Mouse (Mus musculus) mesoderm, embryonic 11.5 days (tissue): ENCODE results near the gene Amz1.

Source experiments
- DNase-seq: peaks from one replicate; pipeline ENCODE4 v3.0.0-alpha.2; 2012; ENCODE audit warnings: low read depth, low spot score

Gene Amz1

GRCm38 (mm10) chr5:140723822-140724221 lies at the start of gene Amz1:
Gene Amz1, plus strand, starts transcription at chr5:140724127.
- DNase-seq: no peak

DNA sequence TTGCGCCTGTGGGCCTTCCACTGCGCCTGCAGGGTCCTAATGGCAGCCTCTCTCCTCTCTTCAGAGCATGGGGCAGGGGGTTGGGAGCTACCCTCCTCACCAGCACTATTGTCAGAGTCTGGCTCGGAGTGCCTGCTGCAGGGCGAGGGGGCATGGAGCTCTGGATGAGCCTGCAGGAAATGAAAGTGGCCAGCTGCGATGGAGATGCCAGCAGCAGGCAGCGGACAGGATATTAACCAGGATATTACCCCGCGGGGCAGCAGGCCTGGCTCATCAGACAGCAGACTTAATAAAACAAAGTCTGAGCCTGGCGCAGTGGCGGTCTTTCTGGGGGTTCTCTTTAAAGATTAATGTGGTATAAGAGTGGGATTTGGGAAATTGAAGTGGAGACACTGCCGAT lies 48.8 kb upstream of the Amz1 start:
- DNase-seq: no peak

DNA sequence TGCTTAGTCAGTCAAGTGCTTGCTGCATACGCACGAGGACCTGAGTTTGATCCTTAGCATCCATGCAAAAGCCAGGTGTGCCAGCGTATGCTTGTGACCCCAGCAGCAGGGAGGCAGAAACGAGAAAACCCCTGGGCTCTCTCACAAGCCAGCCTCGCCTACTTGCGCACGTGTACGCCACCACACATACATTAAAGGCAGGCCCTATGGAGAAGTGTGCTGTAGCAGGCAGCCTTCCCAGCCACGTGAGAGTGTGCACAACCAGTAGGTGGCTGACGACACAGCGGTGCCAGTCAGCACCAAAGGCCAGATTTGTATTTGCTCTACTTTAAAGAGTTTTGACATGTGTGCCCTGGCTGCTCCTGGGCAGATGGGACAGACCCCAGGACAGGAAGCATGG lies 48.3 kb upstream of the Amz1 start:
- DNase-seq: no peak

GRCm38 (mm10) chr5:140677137-140677536 lies 46.8 kb upstream of the Amz1 start:
- DNase-seq: no peak

- no peak for DNase-seq
Observed at GRCm38 (mm10) chr5:140680051-140680450, 43.9 kb upstream of the Amz1 start.

GRCm38 (mm10) chr5:140680950-140681349 lies 43.0 kb upstream of the Amz1 start:
- no peak for DNase-seq

DNA sequence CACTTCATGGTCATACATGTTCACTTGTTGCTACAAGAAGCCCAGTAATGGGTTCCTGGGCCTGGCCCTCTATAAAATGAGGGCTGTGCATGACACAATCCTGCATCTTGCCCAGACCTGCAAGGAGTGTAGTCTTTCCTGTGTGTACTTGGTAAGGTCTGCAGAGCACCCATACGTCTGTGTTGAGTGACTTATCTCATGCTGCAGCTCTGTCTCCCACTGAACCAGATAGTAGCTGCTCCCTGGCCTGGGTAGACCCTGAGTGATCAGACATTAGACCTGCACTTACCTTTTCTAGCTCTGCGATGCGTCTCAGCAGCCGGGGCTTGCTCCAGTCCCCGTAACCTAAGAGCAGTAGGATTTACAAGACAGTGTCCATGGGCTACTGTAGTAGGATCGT lies 41.8 kb upstream of the Amz1 start:
- no peak for DNase-seq

DNA sequence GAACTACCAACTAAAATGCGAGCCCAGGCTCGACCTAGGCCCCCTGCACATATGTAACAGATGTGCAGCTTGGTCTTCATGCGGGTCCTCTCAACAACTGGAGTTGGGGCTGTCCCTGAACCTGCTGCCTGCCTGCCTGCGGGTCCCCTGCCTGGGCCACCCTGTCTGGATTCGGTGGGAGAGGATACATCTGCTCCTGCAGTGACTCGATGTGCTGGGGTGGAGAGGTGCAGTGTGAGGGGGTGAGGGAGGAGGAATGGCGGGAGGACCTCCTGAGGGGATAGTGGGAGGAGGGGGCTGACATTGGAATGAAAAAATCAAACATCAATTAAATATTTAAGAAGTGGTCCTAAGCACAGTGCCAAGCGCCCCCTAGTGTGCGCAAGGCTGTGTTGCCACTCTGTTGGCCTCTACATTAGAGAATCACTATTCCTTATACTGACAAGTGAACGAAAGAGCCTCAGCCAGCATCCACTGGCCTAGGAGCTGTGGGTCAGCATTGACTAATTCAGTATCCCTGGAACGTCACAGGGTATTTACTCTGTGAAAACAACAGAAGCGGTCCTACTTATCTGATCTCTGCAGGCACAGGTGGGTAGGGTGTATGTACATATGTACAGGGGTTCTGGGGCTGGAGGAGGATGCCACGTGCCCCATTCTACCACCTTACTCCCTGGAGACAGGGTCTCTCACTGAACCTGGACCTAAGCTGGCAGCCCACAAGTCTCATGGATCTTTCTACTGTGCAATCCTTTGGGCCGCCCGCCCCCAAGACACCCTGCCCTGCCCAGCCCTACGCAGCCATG lies 39.4 kb upstream of the Amz1 start:
- DNase-seq: peak; percentile 53

DNA sequence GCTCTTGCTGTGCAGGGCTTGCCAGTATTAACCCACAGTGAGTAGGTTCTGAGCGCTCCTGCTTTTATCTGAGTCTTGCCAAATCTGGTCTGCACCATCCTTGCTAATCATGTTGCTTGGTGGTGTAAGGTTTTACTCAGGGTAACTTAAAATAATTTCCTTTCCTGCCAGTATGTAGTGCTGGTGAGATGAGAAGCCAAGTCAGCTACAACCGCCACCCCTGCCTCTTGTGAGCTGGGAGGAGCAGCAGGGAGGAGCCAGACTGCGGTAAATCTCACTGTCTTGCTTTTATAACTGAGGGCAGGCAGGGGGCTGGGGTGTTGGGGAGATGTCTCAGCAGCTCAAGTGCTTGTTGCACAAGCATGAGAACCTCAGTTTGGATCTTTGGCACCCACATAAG lies 35.5 kb upstream of the Amz1 start:
- no peak for DNase-seq

DNA sequence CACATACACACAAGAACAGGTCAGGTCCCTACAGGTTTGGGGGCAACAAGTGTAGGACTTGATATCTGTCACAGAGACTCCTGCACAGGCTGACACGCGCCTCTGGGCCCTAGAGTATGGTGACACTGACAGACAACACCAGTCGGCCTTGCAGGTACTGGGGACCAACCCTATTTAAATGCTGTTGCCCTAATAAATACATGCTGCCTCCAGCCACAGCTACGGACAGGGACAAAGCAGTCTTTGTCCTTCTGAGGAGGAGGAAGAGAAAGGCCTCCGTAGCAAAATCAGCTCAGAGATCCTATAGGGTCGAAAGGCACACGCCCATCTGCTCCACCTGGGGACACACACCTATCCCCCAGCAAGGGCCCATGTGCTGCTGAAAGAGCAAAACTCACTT lies 27.9 kb upstream of the Amz1 start:
- no peak for DNase-seq

DNA sequence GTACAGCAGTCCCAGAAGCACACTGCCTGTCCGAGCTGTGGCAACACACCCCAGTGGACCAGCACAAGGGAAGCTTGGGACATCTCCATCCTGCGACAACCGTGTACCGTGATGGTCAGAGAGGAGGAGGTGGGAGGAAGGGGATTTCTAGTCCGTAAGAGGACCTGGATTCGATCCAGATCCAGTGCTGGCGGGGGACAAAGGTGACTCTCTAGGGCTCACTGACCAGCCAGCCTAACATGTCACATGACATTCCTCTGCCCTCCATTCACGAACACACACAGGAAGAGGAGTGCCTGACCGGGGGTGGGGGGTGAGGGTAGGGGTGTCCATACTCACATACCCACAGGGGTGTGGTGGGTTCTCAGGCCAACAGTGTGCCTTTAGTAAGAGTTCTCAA lies 24.2 kb upstream of the Amz1 start:
- DNase-seq: no peak

DNA sequence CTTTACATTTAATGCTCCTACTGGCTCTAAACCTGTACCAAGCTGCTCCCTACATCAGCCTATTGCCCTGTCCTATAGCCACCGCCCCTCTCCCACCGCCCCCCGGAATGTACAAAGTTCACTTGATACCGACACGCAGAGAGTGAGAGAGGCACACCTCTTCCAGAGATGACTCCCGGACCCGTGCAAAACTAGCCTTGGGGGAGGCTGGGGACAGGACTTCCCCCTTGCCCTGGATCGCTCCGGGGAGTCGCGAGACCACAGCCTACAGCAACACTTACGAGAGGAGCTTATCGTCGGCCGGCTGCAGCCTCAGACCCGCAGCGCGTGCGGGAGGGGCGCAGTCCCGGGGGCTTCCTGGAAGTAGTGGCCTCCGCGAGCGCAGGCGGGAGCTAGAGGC lies 22.3 kb upstream of the Amz1 start:
- DNase-seq: peak; percentile 54

DNA sequence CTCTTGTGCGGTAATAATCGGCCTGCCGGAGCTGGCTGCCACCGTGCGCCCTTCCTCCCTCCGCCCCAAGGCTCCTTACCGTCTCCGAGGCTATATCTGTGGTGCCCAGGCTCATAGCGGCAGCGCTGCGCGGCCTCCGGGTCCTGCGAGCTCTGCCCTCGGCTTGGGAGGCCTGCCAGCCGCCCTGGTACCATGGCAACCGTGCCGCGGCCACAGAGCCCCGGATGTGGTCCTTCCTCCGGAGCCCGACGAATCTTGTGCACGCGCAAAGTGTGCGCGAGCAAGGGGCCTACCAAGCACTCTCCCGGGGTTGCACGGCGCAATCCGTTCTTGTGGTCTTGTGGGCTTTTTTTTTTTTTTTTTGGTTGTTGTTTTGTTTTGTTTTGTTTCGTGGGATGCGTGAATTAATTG lies 21.8 kb upstream of the Amz1 start, which contains the start of gene Iqce:
Gene Iqce (minus strand): TSS at position 276 of the 411 bp plus-strand sequence.
- peak; percentile 94 for DNase-seq

DNA sequence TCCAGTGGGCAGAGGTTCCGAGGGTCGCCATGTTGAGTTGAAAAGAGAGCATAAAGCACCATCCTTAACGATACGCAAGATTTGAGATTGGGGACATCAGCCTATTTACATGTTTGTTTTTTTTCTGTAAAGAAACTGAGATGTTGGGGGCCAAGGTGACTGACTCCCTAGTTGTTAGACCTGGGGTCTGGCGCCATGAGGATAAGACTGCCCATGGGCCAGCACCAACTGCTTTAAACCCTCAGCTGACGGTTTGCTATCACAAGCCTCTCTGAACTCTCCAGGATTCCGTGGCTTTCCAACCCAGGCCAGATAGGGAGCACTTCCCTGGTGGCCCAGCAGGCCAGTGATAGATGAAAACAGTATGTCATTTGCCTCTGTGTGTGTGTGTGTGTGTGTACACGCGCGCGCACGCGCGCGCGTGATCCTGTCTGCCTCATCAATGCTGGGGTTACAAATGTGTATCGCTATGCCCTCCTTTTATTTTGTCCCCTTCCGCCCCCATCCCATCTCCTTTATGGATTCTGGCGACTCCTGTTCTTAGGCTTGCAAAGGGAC lies 21.2 kb upstream of the Amz1 start:
- DNase-seq: no peak

DNA sequence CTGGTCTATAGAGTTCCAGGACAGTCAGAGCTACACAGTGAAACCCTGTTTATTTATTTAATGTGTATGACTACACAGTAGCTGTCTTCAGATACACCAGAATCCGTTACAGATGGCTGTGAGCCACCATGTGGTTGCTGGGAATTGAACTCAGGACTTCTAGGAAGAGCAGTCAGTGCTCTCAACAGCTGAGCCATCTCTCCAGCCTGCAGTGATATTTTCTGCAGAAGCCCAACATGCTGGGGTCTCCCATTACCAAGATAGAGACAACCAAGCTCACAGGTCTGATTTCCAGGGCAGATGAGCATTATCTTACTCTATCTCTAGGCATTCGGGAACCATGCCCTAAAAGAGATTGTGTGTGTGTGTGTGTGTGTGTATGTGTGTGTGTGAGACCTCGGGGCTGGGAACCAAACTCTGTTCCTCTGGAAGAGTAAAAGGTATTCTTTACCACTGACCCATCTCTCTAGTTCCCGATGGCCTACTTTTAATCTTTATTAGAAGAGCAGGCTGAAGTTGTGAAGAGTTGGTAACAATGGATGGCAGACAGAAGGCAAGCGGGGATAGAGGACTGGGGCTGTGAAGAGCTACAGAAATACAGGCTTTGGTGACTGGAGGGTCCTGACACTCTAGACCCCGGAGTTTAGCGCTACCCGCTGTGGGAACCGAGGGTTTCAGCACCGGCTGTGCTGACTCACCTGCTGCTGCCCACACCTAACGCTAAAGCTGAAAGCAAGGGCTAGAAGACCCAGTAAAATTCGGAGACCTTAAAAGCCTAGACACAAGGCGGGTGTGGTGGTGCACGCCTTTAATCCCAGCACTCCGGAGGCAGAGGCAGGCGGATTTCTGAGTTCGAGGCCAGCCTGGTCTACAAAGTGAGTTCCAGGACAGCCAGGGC lies 20.2 kb upstream of the Amz1 start:
- DNase-seq: no peak

DNA sequence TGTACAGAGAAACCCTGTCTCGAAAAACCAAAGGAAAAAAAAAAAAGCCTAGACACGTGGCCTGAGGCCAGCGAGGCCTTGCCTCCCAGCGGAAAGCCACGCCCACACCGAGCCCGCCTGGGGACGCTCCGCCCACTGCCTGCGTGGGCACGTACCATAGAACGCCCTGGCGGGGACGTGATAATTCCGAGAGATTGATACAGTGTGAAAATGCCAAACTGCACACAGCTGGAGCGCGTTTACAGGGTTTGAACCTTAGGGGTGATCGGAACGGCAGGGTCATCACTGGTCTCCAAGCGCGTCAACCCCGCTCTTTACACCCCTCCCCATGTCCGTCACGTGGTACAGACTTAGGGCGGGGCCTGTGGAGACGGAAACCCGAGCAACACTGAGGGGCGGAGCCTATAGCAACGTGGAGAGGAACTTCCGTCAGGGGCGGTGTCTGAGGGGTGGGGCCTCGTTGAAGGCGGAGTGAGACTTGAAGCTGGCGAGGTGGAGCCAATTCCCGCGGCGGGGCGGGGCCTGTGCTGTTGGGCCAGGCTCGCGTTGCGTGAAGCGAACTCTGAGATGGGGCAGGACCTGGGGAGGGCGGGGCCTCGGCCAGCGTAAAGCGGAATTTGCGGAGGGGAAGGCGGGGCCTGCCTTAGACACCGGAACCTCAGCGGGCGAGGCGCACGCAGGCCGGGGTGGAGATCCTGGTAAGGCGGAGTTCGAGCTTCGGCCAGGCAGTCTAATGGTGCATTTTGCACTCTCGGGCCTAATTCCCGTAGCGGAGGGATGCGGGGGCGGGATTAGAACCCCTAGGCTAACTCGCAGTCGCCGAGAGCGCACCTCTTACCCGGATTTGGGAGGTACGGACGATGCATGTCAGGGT lies 19.3 kb upstream of the Amz1 start, which contains the start of gene Brat1:
Gene Brat1 (plus strand): TSS at position 634 of the 874 bp plus-strand sequence.
- DNase-seq: peak; percentile 100

DNA sequence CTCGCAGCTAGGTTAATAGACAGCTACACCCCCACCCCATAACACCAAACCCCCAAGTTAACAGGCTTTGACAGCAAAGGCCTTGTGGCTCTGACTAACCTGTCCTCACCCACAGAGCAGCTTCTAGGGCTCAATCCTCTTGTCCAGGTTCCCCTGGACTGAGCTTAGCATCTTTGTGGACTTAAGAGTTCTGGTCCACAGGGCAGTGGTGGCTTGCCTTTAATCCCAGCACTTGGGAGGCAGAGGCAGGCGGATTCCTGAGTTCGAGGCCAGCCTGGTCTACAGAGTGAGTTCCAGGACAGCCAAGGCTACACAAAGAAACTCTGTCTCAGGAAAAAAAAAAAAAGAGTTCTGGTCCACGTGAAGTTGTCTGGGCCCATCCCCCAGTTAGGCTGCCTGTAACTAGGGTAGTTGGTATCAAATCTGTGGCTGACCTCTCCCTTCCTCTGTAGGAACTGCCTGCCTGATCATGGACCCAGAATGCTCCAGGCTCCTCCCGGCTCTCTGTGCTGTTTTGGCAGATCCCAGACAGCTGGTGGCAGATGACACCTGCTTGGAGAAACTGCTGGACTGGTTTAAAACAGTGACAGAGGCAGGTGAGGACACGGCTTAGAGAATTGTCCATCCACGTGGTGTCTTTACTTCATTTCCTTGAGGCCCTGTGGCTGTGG lies 18.3 kb upstream of the Amz1 start:
- no peak for DNase-seq

GRCm38 (mm10) chr5:140710315-140710714 lies 13.6 kb upstream of the Amz1 start:
- no peak for DNase-seq

GRCm38 (mm10) chr5:140711040-140711439 lies 12.9 kb upstream of the Amz1 start:
- DNase-seq: no peak

DNA sequence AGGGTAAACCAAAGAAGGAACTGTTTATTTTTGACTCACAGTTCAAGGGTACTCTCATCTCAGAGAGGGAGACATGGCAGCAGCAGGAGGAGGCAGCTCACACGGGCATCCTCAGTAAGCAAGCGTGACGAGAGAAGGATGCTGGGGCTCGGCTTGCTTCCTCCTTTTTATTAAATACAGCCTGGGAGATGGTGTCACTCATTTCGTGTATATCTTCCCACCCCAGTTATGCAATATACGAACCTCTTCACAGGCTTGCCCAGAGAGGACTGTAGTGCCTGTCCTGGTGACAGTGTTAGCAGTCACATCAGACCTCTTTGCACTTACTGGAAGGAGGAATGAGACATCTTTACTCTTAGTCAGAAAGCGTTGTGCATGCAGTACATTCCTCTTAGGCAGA lies 3.2 kb upstream of the Amz1 start:
- DNase-seq: no peak

- DNase-seq: no peak
Observed at GRCm38 (mm10) chr5:140722121-140722520, 1.8 kb upstream of the Amz1 start.
